In genomic region chr6:72831276-72831675, GRCm38 (mm10) we compare ENCODE assay signal across 8 mouse cellular contexts. TPM values are rescaled to one million over a fixed set of nuclear protein-coding genes. Genes with fewer than 3 reads are reported as not detected.
A peak's percentile ranks its signal among the peaks of the same experiment; 100 is the strongest.
DNase-seq lines count a peak whose midpoint lies in the region; ATAC-seq and TF ChIP-seq lines count a peak whose summit lies in the region.

No protein-coding gene starts in this region.

- intact Hi-C loops in left cerebral cortex, postnatal 25 days (cut with DNase I) = loop anchor here (2.0 to 5.0 kb wide), 2 partner anchors 39 to 194 kb away; no protein-coding TSS in a partner anchor

- H3K4me3 ChIP-seq in liver, embryonic 12.5 days = no peak overlapping the region
- no peak overlapping the region for H3K4me3 ChIP-seq in intestine, embryonic 15.5 days (replicated peaks)
- no peak overlapping the region for H3K4me3 ChIP-seq in midbrain, postnatal 0 days (ENCODE audit: low read depth, low read length)

- peak; percentile 57 for DNase-seq in liver
- peak; percentile 86 to 91 for DNase-seq in cerebellum, postnatal 10 days
- peak; percentile 43 to 63 for DNase-seq in frontal cortex, postnatal 25 days (ENCODE audit: low spot score in 2 of 2)
- peak; percentile 41 to 47 for DNase-seq in left cerebral cortex, postnatal 25 days (ENCODE audit: low spot score in 2 of 2)
- DNase-seq in midbrain, postnatal 0 days (ENCODE audit: low spot score) = peak; percentile 65
- DNase-seq in testis, postnatal 14 days (ENCODE audit: low spot score) = peak; percentile 27

- no peaks in the 10 kb centered on the region for H3K9me3 ChIP-seq in liver, embryonic 12.5 days (replicated peaks)
- H3K9me3 ChIP-seq in intestine, embryonic 15.5 days = no peaks in the 10 kb centered on the region
- H3K9me3 ChIP-seq in midbrain, postnatal 0 days (ENCODE audit: low read length) = no peaks in the 10 kb centered on the region

- H3K9ac ChIP-seq in liver, embryonic 12.5 days = no peak overlapping the region
- H3K9ac ChIP-seq in intestine, embryonic 15.5 days = no peak overlapping the region
- H3K9ac ChIP-seq in midbrain, postnatal 0 days (replicated peaks; ENCODE audit: low read length, poor library complexity, severe bottlenecking) = no peak overlapping the region

- no peaks in the 10 kb centered on the region for H3K36me3 ChIP-seq in liver, embryonic 12.5 days
- no peaks in the 10 kb centered on the region for H3K36me3 ChIP-seq in intestine, embryonic 15.5 days
- no peaks in the 10 kb centered on the region for H3K36me3 ChIP-seq in midbrain, postnatal 0 days (ENCODE audit: insufficient read depth, low read length)

- 24% methylated on average over 3 of the region's 3 CpGs for WGBS in liver, embryonic 12.5 days (ENCODE audit: insufficient replicate concordance)
- WGBS in intestine, embryonic 15.5 days = 30% methylated on average over 3 of the region's 3 CpGs
- 32% methylated on average over 3 of the region's 3 CpGs for WGBS in midbrain, postnatal 0 days

- peak; percentile 81 for TF ChIP-seq CTCF in midbrain, postnatal 0 days (IDR thresholded peaks at IDR 0.05)

- H3K4me2 ChIP-seq in liver, embryonic 12.5 days = no peak overlapping the region
- H3K4me2 ChIP-seq in intestine, embryonic 15.5 days (replicated peaks) = no peak overlapping the region
- no peak overlapping the region for H3K4me2 ChIP-seq in midbrain, postnatal 0 days (ENCODE audit: low read depth, low read length, poor library complexity, severe bottlenecking)

- H3K4me1 ChIP-seq in liver, embryonic 12.5 days = peaks cover 3% of the 10 kb centered on the region; the same call in 1 of the 2 replicates
- H3K4me1 ChIP-seq in intestine, embryonic 15.5 days (replicated peaks) = no peaks in the 10 kb centered on the region
- H3K4me1 ChIP-seq in midbrain, postnatal 0 days (ENCODE audit: insufficient read depth, low read length) = no peaks in the 10 kb centered on the region

- peaks cover 7% of the 10 kb centered on the region for H3K27me3 ChIP-seq in liver, embryonic 12.5 days (replicated peaks)
- H3K27me3 ChIP-seq in intestine, embryonic 15.5 days (replicated peaks) = no peaks in the 10 kb centered on the region
- no peaks in the 10 kb centered on the region for H3K27me3 ChIP-seq in midbrain, postnatal 0 days (ENCODE audit: insufficient read depth, low read length)

- no peak for ATAC-seq in liver, embryonic 12.5 days
- ATAC-seq in intestine, embryonic 15.5 days = 0 out of 2 replicates have a peak, but pooled peaks have one; percentile 24
- ATAC-seq in midbrain, postnatal 0 days (ENCODE audit: low FRiP score) = no peak

- no peak overlapping the region for H3K27ac ChIP-seq in liver, embryonic 12.5 days
- no peak overlapping the region for H3K27ac ChIP-seq in intestine, embryonic 15.5 days
- H3K27ac ChIP-seq in midbrain, postnatal 0 days (ENCODE audit: low read depth, low read length) = no peak overlapping the region

RNA-seq across cellular contexts. Expression of gene Tcf7l1, which starts 42.2 kb away (rescaled TPM):
- 6.7 and 7.8 TPM in 2 replicates for polyA plus RNA-seq in liver, embryonic 12.5 days (2016; fragmentation: Nextera tagmentation; extraction: Ambion mirVana)
- polyA plus RNA-seq in intestine, embryonic 15.5 days (2015; fragmentation: Nextera tagmentation; extraction: Ambion mirVana) = 15.0 and 16.2 TPM in 2 replicates
- total RNA-seq in left cerebral cortex, postnatal 25 days (2021) = 1 to 10 TPM; 2.0 to 3.6 TPM
- 0.80 and 3.1 TPM in 2 replicates for total RNA-seq in midbrain, postnatal 0 days (2014; rRNA removed)
- polyA plus RNA-seq in midbrain, postnatal 0 days (2015; fragmentation: Nextera tagmentation; extraction: Ambion mirVana) = 5.8 and 6.0 TPM in 2 replicates

Comparison
In these comparisons a context has a peak if more than half of its experiments do, and no peak if none do; other contexts are left out.
1. DNase-seq: peak in every context shown above with its lines; median percentile 88 in cerebellum, postnatal 10 days; 65 in midbrain, postnatal 0 days; 57 in liver; 53 in frontal cortex, postnatal 25 days; 44 in left cerebral cortex, postnatal 25 days; 27 in testis, postnatal 14 days.